Mouse (Mus musculus) Patski (cell line): ENCODE results near the gene Rassf8. TPM values are rescaled to one million over a fixed set of nuclear protein-coding genes. Genes with fewer than 3 reads are reported as not detected.

Source experiments
- ATAC-seq: fragments of 100-300 bp; one replicate; pipeline ENCODE4 v1.8.0; 2021
- CTCF ChIA-PET: fragments of 350-600 bp; sonication (Branson Sonifier 250); formaldehyde crosslinking; loops from one replicate; lab custom pipeline; 2022; ENCODE audit warnings: inconsistent platforms; lab: Charles Lee
- POLR2A ChIA-PET: fragments of 350-600 bp; sonication (Branson Sonifier 250); formaldehyde crosslinking; loops from one replicate; lab custom pipeline; 2022; ENCODE audit warnings: antibody characterized with exemption, inconsistent platforms; lab: Charles Lee
- DNase-seq: peaks from one replicate; pipeline ENCODE4 v3.0.0-alpha.2; 2011; ENCODE audit warnings: low read depth, low spot score
- H3K27me3 ChIP-seq: fragments of 371-371 bp; one replicate; pipeline ENCODE4 v1.5.1; 2021
- CTCF ChIP-seq: fragments of 100-300 bp; IDR thresholded peaks from one replicate; pipeline ENCODE4 v1.5.1; 2021
- in situ Hi-C: fragments of 300-500 bp; cut with MboI; formaldehyde crosslinking; loops from 3 replicates; pipeline ENCODE4 v1.11.1; 2018; ENCODE audit warnings: low pct_unique_long_range_greater_than_20kb, mixed read lengths
- polyA plus RNA-seq: library from polyadenylated mRNA; unstranded; gene quantifications from one replicate; pipeline ENCODE4 v1.2.3, GENCODE M21; 2021

The Rassf8 gene
- polyA plus RNA-seq, 1 experiment from 2014 or later: 41.8 TPM

DNA sequence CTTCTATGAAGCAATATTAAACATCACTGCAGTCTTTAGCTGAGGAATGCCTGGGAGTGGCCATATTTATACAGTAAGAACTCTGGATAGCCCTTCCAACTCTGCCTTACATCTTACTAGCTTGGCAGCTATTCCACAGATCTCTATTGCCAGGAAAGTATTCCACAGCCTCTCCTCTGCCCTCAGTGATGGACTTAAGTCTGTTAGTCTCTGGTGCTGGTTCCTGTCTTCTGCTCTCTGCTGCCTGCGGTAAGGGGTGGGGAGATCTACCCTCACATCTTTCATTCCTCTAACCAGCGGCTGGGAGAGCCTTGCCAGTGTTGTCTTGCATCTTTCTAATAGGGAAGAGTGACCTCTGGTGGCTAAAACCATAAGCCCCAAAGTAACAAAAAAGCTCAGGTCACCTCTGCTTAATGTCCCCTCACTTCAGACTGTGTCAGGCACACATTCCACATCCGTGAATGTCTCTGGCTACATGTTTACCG, 46.6 kb downstream of the Rassf8 start:
- DNase-seq (no peak), ATAC-seq (peak; percentile 55)
- ChIA-PET POLR2A (interaction anchor here (1.1 kb wide), 1 partner anchor 376 kb away, joined by 5 read pairs; no protein-coding TSS in a partner anchor), CTCF (interaction anchor here (0.7 to 3.7 kb wide), 22 partner anchors 13 to 433 kb away, joined by 3 to 21 read pairs (median 4); no protein-coding TSS in a partner anchor)
- in situ Hi-C loops: loop anchor here (5.0 to 25.0 kb wide), 6 partner anchors 46 to 556 kb away; partner anchors contain the start of gene Rassf8
- TF ChIP-seq CTCF: peak; percentile 77
- H3K27me3 ChIP-seq: no peaks in the 10 kb centered on the region

- no peaks in the 10 kb centered on the region for H3K27me3 ChIP-seq
- no peak for ATAC-seq
- in situ Hi-C loops: loop anchor here (5.0 to 25.0 kb wide), 6 partner anchors 47 to 557 kb away; partner anchors contain the start of gene Rassf8
- DNase-seq: no peak
- TF ChIP-seq CTCF: peak; percentile 64
- POLR2A ChIA-PET: no interaction called here
- CTCF ChIA-PET: interaction anchor here (0.7 to 3.7 kb wide), 8 partner anchors 15 to 434 kb away, joined by 3 to 15 read pairs (median 5); no protein-coding TSS in a partner anchor
These were observed 48.1 kb downstream of the Rassf8 start for GRCm38 (mm10) chr6:145794671-145795070.

DNA sequence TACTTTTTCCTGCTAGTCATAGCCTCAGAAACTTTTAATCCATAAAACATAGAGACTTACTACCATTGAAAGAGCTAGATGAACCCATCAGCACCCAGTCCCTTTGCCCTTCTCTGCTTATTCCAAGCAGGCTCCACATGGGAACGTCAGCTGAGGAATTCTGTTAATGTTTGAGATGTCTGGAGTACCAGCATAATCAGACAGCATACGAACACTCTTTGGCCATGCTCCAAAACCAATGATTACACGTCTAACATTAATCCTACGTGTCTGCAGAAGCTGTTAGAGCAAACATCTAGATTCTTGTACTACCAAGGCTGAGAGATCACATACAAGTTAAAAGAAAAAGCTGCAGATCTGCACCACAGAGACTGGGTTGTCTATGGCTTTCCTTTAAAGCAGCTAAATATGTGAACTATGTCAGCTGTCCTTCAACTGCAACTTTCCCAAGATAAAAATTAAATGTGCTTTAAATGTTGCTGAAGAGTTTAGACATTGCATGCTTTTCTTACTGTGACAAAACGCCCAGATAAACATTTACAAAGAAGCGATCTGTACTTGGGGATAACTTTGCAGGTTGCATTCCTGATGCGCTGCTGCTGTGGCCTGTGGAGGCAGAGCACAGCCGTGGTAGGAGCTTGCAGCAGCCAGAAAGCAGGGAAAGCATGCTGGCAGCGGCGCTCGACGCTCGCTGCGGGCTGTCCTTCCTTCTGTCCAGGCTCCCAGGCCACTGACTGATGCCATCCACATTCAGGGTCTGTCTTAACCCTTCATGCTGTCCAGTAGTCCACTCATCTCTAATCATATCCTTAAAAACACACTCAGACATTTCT, 49.9 kb downstream of the Rassf8 start:
- DNase-seq (peak; percentile 75), ATAC-seq (peak; percentile 68)
- no peak for TF ChIP-seq CTCF
- CTCF ChIA-PET: interaction anchor here (0.7 to 1.4 kb wide), 8 partner anchors 8 to 548 kb away, joined by 3 to 6 read pairs (median 3); no protein-coding TSS in a partner anchor
- in situ Hi-C loops: loop anchor here (10.0 to 25.0 kb wide), 3 partner anchors 142 to 559 kb away; no protein-coding TSS in a partner anchor
- POLR2A ChIA-PET: interaction anchor here (0.6 to 1.2 kb wide), 2 partner anchors 17 to 381 kb away, joined by 3 read pairs; no protein-coding TSS in a partner anchor
- no peaks in the 10 kb centered on the region for H3K27me3 ChIP-seq

GRCm38 (mm10) chr6:145797692-145798091, 51.1 kb downstream of the Rassf8 start:
- ChIA-PET CTCF (interaction anchor here (1.1 to 1.5 kb wide), 2 partner anchors 27 to 380 kb away, joined by 4 to 5 read pairs; no protein-coding TSS in a partner anchor), POLR2A (no interaction called here)
- no peak for ATAC-seq
- no peaks in the 10 kb centered on the region for H3K27me3 ChIP-seq
- TF ChIP-seq CTCF: no peak
- in situ Hi-C loops: loop anchor here (10.0 to 25.0 kb wide), 3 partner anchors 143 to 560 kb away; no protein-coding TSS in a partner anchor
- DNase-seq: no peak

DNA sequence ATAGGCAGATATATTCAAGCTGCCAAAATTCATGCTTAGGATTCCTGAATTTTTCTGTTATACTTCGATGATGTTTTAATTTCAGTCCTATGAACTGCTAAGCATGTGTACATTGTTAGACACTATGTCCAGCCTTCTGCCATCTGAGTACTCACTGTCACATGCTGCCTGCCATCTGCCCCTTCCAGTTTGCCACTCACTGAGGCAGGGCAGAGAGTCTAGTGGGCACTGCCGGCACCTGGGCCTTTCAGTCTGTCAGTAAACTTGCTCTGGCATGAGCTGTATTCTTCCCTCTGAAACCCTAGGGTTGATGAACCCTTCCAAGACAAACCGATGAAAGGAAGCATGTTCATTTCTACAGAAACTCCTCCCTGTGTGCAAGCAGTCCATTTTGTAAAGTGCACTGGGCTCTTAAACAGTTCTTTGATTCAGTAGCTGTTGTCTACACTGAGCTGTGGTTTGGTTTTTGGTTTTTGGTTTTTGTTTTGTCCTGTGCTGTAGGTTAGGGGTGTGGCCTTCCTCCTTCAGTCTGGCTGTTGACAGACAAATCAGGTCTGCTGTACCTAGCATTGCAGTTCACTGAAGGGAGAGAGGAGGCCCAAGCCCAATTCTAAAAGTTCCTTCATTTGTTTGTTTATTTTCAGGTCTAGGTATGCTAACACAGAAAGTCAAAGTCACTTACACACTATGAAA, 55.4 kb downstream of the Rassf8 start:
- POLR2A ChIA-PET: interaction anchor here (0.6 kb wide), 1 partner anchor 505 kb away, joined by 3 read pairs; no protein-coding TSS in a partner anchor
- TF ChIP-seq CTCF: no peak
- in situ Hi-C loops: no loop called here

DNA sequence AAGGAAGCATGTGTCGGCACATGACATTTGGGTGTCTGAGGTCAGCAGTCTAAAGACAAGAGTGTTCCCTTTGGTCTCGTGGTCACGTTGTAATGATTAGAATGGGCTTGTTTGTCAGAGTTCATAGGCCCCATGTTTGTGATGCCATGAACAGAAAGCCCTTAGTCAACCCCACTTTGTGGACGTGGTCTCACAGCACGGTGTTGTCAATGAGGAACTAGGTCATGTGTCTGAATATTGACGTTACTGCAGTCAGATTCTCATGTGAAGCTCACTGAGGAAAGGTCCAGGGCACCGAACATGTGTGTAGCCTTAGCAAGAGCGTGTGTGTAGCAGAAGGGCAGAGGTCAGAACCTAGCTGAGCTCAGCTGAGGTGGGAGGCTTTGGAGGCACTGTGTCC, 56.3 kb downstream of the Rassf8 start:
- TF ChIP-seq CTCF: no peak
- in situ Hi-C loops: no loop called here
- ATAC-seq: no peak
- no peaks in the 10 kb centered on the region for H3K27me3 ChIP-seq
- DNase-seq: no peak
- ChIA-PET CTCF (no interaction called here), POLR2A (interaction anchor here (0.6 kb wide), 1 partner anchor 504 kb away, joined by 3 read pairs; no protein-coding TSS in a partner anchor)

More for the DNA sequence above, 55.4 kb downstream of the Rassf8 start:
- H3K27me3 ChIP-seq: no peaks in the 10 kb centered on the region
- DNase-seq: no peak
- CTCF ChIA-PET: interaction anchor here (0.9 kb wide), 1 partner anchor 442 kb away, joined by 3 read pairs; no protein-coding TSS in a partner anchor
- ATAC-seq: no peak

DNA sequence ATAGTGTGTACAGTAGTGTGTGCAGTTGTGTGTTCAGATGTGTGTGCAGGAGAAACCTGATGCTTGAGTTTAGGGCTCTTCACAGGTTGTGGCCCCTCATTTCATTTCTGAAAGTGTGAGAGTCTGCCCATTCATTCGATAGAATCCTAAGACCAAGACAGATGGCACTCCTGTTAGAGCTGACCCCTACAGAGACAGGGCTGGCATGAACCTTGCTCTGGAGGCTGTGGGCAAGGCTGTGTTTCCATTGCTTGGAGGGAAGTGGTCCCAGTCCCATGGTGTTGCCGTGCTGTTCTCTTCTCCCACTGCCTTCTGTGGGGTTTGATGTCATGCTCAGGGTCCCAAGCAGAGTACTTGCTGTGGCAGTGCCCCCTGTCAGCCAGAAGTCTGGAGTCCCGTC, 57.7 kb downstream of the Rassf8 start:
- ATAC-seq (no peak), DNase-seq (no peak)
- ChIA-PET CTCF (interaction anchor here (0.8 to 1.0 kb wide), 2 partner anchors 8 to 10 kb away, joined by 3 read pairs; no protein-coding TSS in a partner anchor), POLR2A (interaction anchor here (0.6 kb wide), 1 partner anchor 603 kb away, joined by 4 read pairs; no protein-coding TSS in a partner anchor)
- TF ChIP-seq CTCF: no peak
- H3K27me3 ChIP-seq: no peaks in the 10 kb centered on the region
- in situ Hi-C loops: no loop called here

- CTCF ChIA-PET: no interaction called here
- no peak for ATAC-seq
- POLR2A ChIA-PET: no interaction called here
- in situ Hi-C loops: no loop called here
- TF ChIP-seq CTCF: no peak
- H3K27me3 ChIP-seq: no peaks in the 10 kb centered on the region
- DNase-seq: no peak
These were observed 60.2 kb downstream of the Rassf8 start for GRCm38 (mm10) chr6:145806784-145807183.

DNA sequence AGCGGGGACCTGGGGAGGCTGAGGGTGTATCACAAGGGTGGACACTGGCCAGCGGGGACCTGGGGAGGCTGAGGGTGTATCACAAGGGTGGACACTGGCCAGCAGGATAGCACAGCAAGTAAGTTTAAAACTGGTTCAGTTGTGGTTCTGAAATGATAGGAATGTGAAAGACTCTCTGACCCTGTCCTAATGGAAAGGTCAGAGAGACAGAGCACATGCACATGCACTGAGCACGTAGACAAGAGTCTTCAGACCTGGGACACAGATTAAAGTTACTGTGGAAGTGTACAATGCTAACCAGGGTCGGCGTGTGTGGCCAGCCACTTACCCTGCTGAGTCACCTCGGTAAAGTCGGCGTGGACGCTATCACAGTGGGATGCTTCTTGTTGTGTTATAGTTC, 61.4 kb downstream of the Rassf8 start:
- DNase-seq: no peak
- ChIA-PET CTCF (no interaction called here), POLR2A (no interaction called here)
- in situ Hi-C loops: no loop called here
- TF ChIP-seq CTCF: no peak
- no peak for ATAC-seq
- H3K27me3 ChIP-seq: no peaks in the 10 kb centered on the region

DNA sequence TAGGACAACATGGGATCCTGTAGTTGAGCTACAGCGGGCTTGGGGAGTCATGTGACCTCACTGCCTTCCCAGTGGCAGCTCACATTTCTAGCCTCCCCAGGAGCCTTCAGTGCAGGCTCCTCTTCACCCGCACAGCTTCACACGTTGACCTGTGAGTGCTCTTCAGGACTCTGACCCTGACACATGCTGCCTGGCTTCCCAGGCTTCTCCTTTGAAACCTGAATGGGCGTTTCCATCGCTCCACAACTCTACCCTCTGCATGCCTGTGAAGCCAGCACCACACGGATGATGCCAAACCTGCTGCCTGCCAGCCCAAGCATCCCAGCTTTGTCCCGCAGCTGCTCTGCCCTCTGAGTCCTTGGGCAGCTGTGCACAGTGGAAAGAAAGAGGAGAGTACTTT, 63.0 kb downstream of the Rassf8 start:
- DNase-seq (no peak), ATAC-seq (no peak)
- TF ChIP-seq CTCF: no peak
- no peaks in the 10 kb centered on the region for H3K27me3 ChIP-seq
- POLR2A ChIA-PET: no interaction called here
- in situ Hi-C loops: no loop called here
- CTCF ChIA-PET: interaction anchor here (1.9 kb wide), 1 partner anchor 15 kb away, joined by 6 read pairs; no protein-coding TSS in a partner anchor
